Mouse (Mus musculus) intestine, embryonic 15.5 days (tissue): Measurements from ENCODE around the gene Dnah1. TPM values are rescaled to one million over a fixed set of nuclear protein-coding genes. Genes with fewer than 3 reads are reported as not detected.
A peak's percentile ranks its signal among the peaks of the same experiment; 100 is the strongest.

Experiments used
- ATAC-seq: fragments of 200-750 bp; cut with Nextera tagmentation; 2 replicates; pipeline ENCODE4 v1.8.0; 2017; ENCODE audit warnings: moderate TSS enrichment, moderate library complexity
- H3K27ac ChIP-seq: fragments of 300-500 bp; sonication (generic); 2 replicates; pipeline ENCODE4 v1.5.1; 2015; ENCODE audit warnings: mild to moderate bottlenecking, inconsistent platforms
- H3K27me3 ChIP-seq: fragments of 300-500 bp; sonication (generic); replicated peaks from 2 replicates; pipeline ENCODE4 v1.6.1; 2015; ENCODE audit warnings: inconsistent platforms
- H3K36me3 ChIP-seq: fragments of 300-500 bp; sonication (generic); 2 replicates; pipeline ENCODE4 v1.6.1; 2015; ENCODE audit warnings: inconsistent platforms
- H3K4me1 ChIP-seq: fragments of 300-500 bp; sonication (generic); replicated peaks from 2 replicates; pipeline ENCODE4 v1.6.1; 2015; ENCODE audit warnings: inconsistent platforms
- H3K4me2 ChIP-seq: fragments of 300-500 bp; sonication (generic); replicated peaks from 2 replicates; pipeline ENCODE4 v1.6.1; 2015; ENCODE audit warnings: mild to moderate bottlenecking, inconsistent platforms
- H3K4me3 ChIP-seq: fragments of 300-500 bp; sonication (generic); replicated peaks from 2 replicates; pipeline ENCODE4 v1.5.1; 2015; ENCODE audit warnings: inconsistent platforms
- H3K9ac ChIP-seq: fragments of 300-500 bp; sonication (generic); 2 replicates; pipeline ENCODE4 v1.6.1; 2015; ENCODE audit warnings: inconsistent platforms
- H3K9me3 ChIP-seq: fragments of 300-500 bp; sonication (generic); 2 replicates; pipeline ENCODE4 v1.6.1; 2016; ENCODE audit warnings: inconsistent platforms
- WGBS: fragments of 180-500 bp; shearing (Covaris S2); methylation state at CpG from one replicate; pipeline ENCODE4 v1.1.7; 2015; 5-methylcytosine and 5-hydroxymethylcytosine counted together
- polyA plus RNA-seq: library from polyadenylated mRNA; unstranded; fragments of >200 nt; fragmentation: Nextera tagmentation; extraction: Ambion mirVana; gene quantifications from 2 replicates; pipeline ENCODE4 v1.2.1, GENCODE M21; 2015

The Dnah1 gene
- polyA plus RNA-seq, 1 experiment from 2014 or later = 3.6 TPM

DNA sequence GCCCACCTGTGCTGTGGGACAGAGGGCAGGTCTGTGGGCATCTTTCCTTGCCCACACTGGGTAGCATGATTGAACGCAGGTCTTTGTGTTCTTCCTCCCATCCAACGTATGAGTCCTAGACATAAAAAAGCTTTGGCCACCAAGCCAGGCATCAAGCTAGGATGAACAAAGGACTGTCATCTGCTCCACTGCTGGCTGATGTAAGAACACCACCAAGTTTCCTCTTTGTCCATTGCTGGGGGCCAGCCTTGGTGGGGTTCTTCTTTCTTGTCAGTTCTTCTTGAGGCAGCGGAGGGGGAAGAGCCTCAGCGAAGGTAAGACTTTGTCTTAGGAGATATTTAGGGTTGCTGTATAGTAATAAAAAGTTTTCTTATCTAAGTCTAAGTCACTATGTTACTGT lies 7.3 kb upstream of the Dnah1 start:
- Histone ChIP-seq H3K4me2 (no peak overlapping the region), H3K9ac (no peak overlapping the region), H3K4me3 (no peak overlapping the region), H3K27ac (no peak overlapping the region), H3K27me3 (no peaks in the 10 kb centered on the region; the same call in 1 of the 2 replicates), H3K36me3 (no peaks in the 10 kb centered on the region), H3K9me3 (no peaks in the 10 kb centered on the region), H3K4me1 (no peaks in the 10 kb centered on the region)
- no peak for ATAC-seq
- WGBS = 67% methylated on average over 4 of the region's 4 CpGs

DNA sequence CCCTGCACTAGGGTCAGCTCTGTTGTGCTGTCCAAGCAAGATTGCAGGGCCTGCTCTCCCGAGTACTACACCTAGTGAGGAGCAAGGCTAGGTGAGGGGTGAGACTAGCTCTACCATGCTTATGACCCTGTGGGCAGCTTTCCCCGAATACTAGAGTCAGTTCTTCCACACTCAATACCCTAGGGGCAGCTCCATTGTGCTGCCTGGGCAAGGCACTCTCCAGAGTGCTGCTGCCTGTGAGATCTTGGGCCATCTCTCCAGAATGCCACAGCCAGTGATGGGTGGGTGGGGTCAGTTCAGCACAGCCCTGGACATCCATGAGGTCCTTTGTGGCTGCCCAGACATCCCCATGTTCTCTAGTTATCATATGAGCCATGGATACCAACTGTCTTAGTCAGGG lies 6.0 kb upstream of the Dnah1 start:
- ATAC-seq = no peak
- no peak overlapping the region for H3K4me2 ChIP-seq
- no peaks in the 10 kb centered on the region for H3K36me3 ChIP-seq
- no peaks in the 10 kb centered on the region for H3K9me3 ChIP-seq
- 48% methylated on average over 2 of the region's 2 CpGs for WGBS
- H3K9ac ChIP-seq = no peak overlapping the region
- no peaks in the 10 kb centered on the region for H3K4me1 ChIP-seq
- no peaks in the 10 kb centered on the region; the same call in 1 of the 2 replicates for H3K27me3 ChIP-seq
- H3K4me3 ChIP-seq = no peak overlapping the region
- no peak overlapping the region for H3K27ac ChIP-seq

DNA sequence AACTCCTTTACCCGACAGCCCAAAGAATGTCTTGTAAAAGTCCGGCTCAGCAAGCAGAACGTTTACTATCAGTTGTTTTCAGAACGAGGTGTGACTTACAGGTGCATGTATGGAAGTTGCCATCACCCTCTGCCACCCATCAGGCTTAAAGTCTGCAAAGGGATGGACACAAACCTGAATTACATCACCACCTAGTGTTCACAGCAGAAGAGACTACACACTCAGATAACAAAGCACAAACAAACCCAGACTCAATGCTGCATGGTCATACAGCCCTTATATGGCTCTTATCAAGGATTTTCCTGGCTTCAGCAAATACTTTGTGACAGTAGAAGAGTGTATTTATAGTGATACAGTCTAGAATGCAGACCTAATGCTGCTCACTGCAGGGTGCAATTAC lies 4.0 kb upstream of the Dnah1 start:
- no peaks in the 10 kb centered on the region for H3K4me1 ChIP-seq
- no peaks in the 10 kb centered on the region for H3K9me3 ChIP-seq
- no peak overlapping the region for H3K27ac ChIP-seq
- ATAC-seq = no peak
- WGBS = 74% methylated on average over 4 of the region's 4 CpGs
- no peaks in the 10 kb centered on the region; the same call in 1 of the 2 replicates for H3K27me3 ChIP-seq
- no peak overlapping the region for H3K4me2 ChIP-seq
- H3K36me3 ChIP-seq = no peaks in the 10 kb centered on the region
- H3K4me3 ChIP-seq = no peak overlapping the region
- no peak overlapping the region for H3K9ac ChIP-seq

DNA sequence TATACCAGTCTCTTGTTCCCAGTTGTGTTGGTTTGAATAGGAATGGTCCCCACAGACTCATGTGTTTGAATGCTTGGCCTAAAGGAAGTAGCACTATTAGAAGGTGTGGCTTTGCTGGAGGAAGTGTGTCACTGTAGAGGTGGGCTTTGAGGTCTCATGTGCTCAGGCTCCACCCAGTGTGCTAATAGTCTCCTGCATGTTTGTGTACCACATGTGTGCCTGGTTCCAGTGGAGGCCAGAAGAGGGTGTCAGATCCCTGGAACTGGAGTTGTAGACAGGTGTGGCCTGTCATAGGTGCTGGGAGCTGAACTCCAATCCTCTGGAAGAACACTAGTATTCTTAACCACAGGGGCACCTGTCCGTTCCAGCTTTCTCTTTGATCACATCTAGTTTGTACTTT lies 3.5 kb upstream of the Dnah1 start:
- H3K36me3 ChIP-seq = no peaks in the 10 kb centered on the region
- H3K4me3 ChIP-seq = no peak overlapping the region
- WGBS = 90% methylated on average over 1 of the region's 1 CpGs
- no peak for ATAC-seq
- H3K27ac ChIP-seq = no peak overlapping the region
- H3K27me3 ChIP-seq = no peaks in the 10 kb centered on the region; the same call in 1 of the 2 replicates
- no peak overlapping the region for H3K9ac ChIP-seq
- no peaks in the 10 kb centered on the region for H3K9me3 ChIP-seq
- no peak overlapping the region for H3K4me2 ChIP-seq
- H3K4me1 ChIP-seq = no peaks in the 10 kb centered on the region

DNA sequence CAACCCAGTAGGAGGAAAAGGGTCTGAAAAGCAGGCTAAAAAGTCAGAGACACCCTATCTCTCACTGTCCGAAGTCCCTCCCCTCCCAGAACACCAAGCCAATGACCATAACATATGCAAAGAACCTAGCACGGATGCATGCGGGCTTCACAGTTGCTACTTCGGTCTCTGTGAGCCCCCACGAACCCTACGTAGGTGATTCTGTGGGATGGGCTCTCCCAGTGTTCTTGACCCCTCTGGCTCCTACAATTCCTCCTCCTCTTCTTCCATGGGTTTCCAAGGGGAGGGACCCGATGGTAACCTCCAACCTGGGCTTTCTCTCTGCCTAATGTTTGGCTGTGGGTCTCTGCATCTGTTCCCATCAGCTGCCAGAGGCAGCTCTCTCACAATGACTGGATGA lies 3.1 kb upstream of the Dnah1 start:
- WGBS = 75% methylated on average over 7 of the region's 7 CpGs
- no peak overlapping the region for H3K27ac ChIP-seq
- H3K9ac ChIP-seq = no peak overlapping the region
- H3K9me3 ChIP-seq = no peaks in the 10 kb centered on the region
- no peak for ATAC-seq
- H3K36me3 ChIP-seq = no peaks in the 10 kb centered on the region
- H3K27me3 ChIP-seq = no peaks in the 10 kb centered on the region; the same call in 1 of the 2 replicates
- no peak overlapping the region for H3K4me2 ChIP-seq
- no peaks in the 10 kb centered on the region for H3K4me1 ChIP-seq
- H3K4me3 ChIP-seq = no peak overlapping the region

DNA sequence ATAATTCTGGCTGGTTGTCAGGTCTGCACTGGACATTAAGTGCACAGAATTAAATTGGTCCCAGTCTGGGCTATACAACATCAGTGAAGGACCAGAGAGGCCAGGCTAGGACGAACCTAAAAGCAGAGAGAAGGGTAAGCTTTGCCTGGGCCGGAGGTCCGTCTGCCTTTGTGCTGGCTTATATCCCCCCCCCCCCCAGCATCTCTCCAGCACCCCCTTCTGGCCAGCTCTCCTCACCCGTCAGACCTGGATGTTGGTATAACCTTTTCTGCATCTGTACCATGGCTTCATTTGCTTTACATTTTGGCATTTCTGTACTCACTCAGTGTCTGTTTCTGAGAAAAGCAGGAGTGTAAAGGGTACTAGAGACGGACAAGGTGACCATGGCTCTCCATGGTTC lies 1.9 kb upstream of the Dnah1 start:
- Histone ChIP-seq H3K4me2 (no peak overlapping the region), H3K9me3 (no peaks in the 10 kb centered on the region), H3K27me3 (no peaks in the 10 kb centered on the region; the same call in 1 of the 2 replicates), H3K36me3 (no peaks in the 10 kb centered on the region), H3K9ac (no peak overlapping the region), H3K4me1 (no peaks in the 10 kb centered on the region), H3K27ac (no peak overlapping the region), H3K4me3 (no peak overlapping the region)
- no peak for ATAC-seq
- WGBS = 55% methylated on average over 5 of the region's 5 CpGs

DNA sequence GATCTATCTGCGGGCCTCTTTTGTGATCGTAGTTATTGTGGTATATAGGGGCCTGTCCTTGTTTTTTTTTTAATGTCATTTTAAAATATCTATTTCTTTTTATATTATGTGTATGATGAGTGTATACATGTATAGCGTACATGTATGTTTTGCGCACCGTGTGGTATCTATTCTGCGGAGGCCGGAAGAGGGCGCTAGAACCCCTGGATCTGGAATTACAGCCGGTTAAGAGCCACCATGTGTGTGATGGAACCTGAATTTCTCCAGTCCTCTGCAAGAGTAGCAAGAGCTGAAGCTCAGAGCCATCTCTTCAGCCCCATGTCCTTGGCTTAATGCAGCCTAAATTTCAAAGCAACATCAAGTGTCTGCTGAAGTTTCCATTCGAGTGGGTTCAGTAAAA lies 1.2 kb upstream of the Dnah1 start:
- Histone ChIP-seq H3K4me2 (no peak overlapping the region), H3K9me3 (no peaks in the 10 kb centered on the region), H3K9ac (no peak overlapping the region), H3K4me1 (no peaks in the 10 kb centered on the region), H3K4me3 (no peak overlapping the region), H3K36me3 (no peaks in the 10 kb centered on the region), H3K27ac (no peak overlapping the region), H3K27me3 (no peaks in the 10 kb centered on the region; the same call in 1 of the 2 replicates)
- ATAC-seq = no peak
- 71% methylated on average over 10 of the region's 10 CpGs for WGBS

DNA sequence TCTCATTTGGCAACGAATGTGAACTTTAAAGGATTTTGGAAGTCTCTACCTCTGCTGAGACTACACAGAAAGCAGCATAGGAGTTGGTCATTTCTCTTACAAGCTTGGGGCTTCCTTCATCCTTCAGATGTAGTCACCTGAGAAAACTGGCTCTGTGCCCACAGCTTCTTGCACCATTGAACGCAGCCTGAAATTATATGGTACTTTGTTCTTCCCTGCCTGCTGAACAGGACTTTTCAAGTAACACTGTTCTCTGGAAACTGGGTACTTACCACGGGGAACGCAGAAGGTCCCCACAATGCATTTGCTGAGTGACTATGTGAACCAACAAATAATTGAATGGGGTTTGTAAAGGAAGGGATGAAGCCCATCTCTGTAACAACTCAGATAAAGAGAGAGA lies 507 bp downstream of the Dnah1 start:
- Histone ChIP-seq H3K9ac (no peak overlapping the region), H3K27ac (no peak overlapping the region), H3K36me3 (no peaks in the 10 kb centered on the region), H3K9me3 (no peaks in the 10 kb centered on the region), H3K4me1 (no peaks in the 10 kb centered on the region), H3K4me2 (peak overlapping the region; percentile 73), H3K27me3 (no peaks in the 10 kb centered on the region), H3K4me3 (peak overlapping the region; percentile 31; the same call in 1 of the 2 replicates)
- no peak for ATAC-seq
- 84% methylated on average over 4 of the region's 4 CpGs for WGBS

DNA sequence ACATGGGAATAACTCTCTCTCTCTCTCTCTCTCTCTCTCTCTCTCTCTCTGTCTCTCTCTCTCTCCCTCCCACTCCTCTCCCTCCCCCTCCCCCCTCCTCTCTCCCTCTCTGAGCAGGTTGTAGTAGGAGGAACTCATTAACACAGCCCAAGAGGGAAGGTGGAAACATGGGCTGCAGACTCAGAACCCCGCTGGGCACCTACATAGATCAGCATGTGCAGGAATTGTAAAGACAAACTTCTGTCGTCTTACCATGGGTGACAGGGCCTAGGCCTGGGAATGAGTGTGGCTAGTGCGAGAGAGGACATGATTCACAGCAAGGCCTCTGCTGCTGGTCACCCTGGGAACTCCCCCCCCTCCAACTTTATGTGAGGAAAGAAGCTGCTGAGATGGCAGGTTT lies 1.5 kb downstream of the Dnah1 start:
- Histone ChIP-seq H3K36me3 (no peaks in the 10 kb centered on the region), H3K4me3 (no peak overlapping the region)
- WGBS = 83% methylated on average over 3 of the region's 3 CpGs

DNA sequence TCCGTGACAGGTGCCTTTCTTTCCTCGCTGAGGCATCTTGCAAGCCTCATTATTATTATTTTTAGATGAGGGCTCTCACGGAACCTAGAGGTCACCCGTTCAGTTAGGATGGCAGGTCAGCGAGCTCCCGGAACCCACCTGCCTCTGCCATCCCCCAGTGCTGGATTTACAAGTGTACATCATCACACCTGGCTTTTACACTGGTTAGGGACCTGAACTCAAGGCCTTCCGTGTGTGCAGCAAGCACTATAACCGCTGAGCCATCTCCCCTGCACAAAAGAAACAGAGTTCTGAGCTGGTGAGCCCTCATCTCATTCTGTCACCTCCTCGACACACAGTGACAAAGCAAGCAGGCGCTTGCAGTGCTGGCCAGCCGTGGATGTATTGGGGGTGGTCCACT lies 2.5 kb downstream of the Dnah1 start:
- H3K9me3 ChIP-seq = no peaks in the 10 kb centered on the region
- ATAC-seq = no peak
- WGBS = 89% methylated on average over 11 of the region's 11 CpGs

More for the DNA sequence above, 1.5 kb downstream of the Dnah1 start:
- Histone ChIP-seq H3K9me3 (no peaks in the 10 kb centered on the region), H3K27ac (no peak overlapping the region), H3K27me3 (no peaks in the 10 kb centered on the region), H3K4me1 (no peaks in the 10 kb centered on the region), H3K9ac (no peak overlapping the region), H3K4me2 (no peak overlapping the region)
- no peak for ATAC-seq

DNA sequence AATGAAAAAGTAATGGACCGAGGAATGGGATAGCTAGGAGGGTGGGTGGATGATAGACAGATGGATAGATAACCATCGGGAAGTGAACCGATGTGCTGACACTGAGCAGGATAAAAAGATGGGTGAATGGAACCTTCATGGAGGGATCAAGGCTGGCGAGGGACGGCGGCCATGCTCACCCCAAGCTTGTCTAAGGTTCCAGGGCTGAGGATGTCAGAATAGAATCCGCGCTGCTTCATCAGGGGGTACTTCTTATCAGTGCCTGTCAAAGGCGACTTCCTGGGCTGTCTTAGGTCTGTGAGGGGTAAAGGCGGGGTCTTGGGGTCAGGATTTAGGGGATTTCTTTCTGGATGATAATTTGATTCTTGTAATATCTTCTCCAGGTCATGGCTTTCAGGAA lies 4.2 kb downstream of the Dnah1 start:
- no peaks in the 10 kb centered on the region for H3K27me3 ChIP-seq
- no peak overlapping the region for H3K9ac ChIP-seq
- H3K4me1 ChIP-seq = no peaks in the 10 kb centered on the region
- H3K4me2 ChIP-seq = no peak overlapping the region
- no peak for ATAC-seq
- 82% methylated on average over 10 of the region's 10 CpGs for WGBS
- H3K4me3 ChIP-seq = no peak overlapping the region
- no peaks in the 10 kb centered on the region for H3K9me3 ChIP-seq
- no peaks in the 10 kb centered on the region for H3K36me3 ChIP-seq
- no peak overlapping the region for H3K27ac ChIP-seq

More for the DNA sequence above, 2.5 kb downstream of the Dnah1 start:
- H3K27me3 ChIP-seq = no peaks in the 10 kb centered on the region
- no peak overlapping the region for H3K9ac ChIP-seq
- H3K27ac ChIP-seq = no peak overlapping the region
- no peak overlapping the region for H3K4me3 ChIP-seq
- H3K4me1 ChIP-seq = no peaks in the 10 kb centered on the region
- no peak overlapping the region for H3K4me2 ChIP-seq
- H3K36me3 ChIP-seq = no peaks in the 10 kb centered on the region

DNA sequence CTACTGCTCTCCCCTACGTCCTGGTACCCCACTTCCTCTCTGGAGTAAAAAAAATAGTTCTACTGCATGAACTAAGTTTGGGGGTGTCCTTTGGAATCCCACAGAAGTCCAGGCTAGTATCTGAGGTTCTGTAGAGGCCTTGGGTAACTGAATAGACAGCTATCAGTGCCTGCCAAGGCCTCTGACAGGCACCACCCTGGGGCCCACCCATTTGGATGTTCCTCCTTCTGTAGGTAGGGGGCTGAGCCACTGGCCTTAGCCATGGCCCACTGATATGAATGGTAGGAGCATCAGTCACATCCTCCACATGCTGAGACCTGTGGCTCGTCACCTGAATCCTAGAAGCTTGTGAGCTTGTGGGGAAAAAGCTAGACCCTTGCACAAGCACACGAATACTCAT lies 5.9 kb downstream of the Dnah1 start:
- H3K4me1 ChIP-seq = no peaks in the 10 kb centered on the region
- H3K4me2 ChIP-seq = no peak overlapping the region
- H3K4me3 ChIP-seq = no peak overlapping the region
- H3K27me3 ChIP-seq = no peaks in the 10 kb centered on the region
- H3K9me3 ChIP-seq = no peaks in the 10 kb centered on the region
- H3K36me3 ChIP-seq = no peaks in the 10 kb centered on the region
- no peak overlapping the region for H3K27ac ChIP-seq
- ATAC-seq = no peak
- no peak overlapping the region for H3K9ac ChIP-seq
- 77% methylated on average over 3 of the region's 3 CpGs for WGBS

DNA sequence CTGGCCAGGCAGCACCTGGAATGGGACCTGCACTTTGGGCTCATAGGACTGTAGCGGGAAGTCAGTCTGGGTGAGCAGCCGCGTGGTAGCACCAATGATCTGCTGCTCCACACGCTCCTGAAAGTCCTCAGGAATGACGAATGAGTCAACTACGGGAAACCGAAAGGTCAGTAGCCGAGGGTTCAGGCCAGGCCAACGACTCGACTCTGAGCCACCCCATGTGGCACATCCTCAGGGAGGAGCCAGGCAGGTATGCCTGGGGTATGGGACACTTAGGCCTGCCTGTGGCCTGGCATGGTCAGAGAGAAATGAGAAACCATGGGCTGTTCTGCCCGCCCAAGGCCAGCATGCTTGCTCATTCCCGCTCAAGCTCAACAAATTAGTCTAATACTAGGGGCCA lies 7.1 kb downstream of the Dnah1 start:
- ATAC-seq = no peak
- Histone ChIP-seq H3K4me1 (no peaks in the 10 kb centered on the region), H3K9me3 (no peaks in the 10 kb centered on the region), H3K4me3 (no peak overlapping the region), H3K4me2 (no peak overlapping the region), H3K27ac (no peak overlapping the region), H3K9ac (no peak overlapping the region), H3K27me3 (no peaks in the 10 kb centered on the region), H3K36me3 (no peaks in the 10 kb centered on the region)
- WGBS = 64% methylated on average over 12 of the region's 12 CpGs
